Mouse (Mus musculus): Measurements from ENCODE around the gene D1Pas1. TPM values are rescaled to one million over a fixed set of nuclear protein-coding genes. Genes with fewer than 3 reads are reported as not detected.

Gene D1Pas1
- not detected for polyA plus RNA-seq (2014; fragmentation: Illumina TruSeq; extraction: RNeasy Lipid Tissue Mini Kit (QIAGEN cat#74804); ENCODE audit: low read depth, low replicate concordance)

DNA sequence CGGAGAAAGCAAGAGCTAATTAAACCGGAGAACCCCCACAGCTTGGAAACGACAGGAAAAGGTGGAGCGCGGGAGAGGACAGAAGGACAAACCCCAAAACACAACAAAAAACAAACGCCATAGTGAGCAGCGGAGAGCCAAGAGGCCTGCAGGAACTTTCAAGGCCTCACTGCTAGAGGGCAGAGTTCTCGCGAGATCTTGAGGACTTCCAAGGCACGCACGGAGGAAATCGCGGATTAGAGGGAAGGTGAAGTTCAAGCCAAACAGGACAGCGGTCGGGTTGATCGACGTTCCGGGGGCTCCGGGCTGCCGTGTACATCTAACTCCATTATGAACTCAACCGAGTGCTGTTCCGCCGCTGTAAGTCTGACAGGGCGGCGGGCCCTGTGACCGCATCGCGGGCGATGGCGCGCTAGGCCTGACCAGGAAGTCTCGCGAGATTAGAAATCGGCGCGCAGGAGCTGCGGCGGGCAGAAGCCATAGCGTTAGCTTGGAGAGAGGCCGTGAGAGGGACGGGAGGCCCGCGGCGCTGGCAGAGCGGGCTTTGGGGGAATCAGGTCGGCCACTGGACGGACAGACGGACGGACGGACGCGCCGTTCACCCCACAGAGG, at the start of gene D1Pas1:
Gene D1Pas1 (plus strand): TSS at position 216 of the 612 bp plus-strand sequence.

Other genes with a start within 250 kb of the D1Pas1 start
- 15.4 TPM for gene Rrp15, start 218.1 kb upstream of the D1Pas1 start, polyA plus RNA-seq (2014; fragmentation: Illumina TruSeq; extraction: RNeasy Lipid Tissue Mini Kit (QIAGEN cat#74804); ENCODE audit: low read depth, low replicate concordance)
- 1.4 TPM for gene Spata17, start 248.0 kb downstream of the D1Pas1 start, polyA plus RNA-seq (2014; fragmentation: Illumina TruSeq; extraction: RNeasy Lipid Tissue Mini Kit (QIAGEN cat#74804); ENCODE audit: low read depth, low replicate concordance)
- gene Gpatch2, start 248.1 kb downstream of the D1Pas1 start, polyA plus RNA-seq (2014; fragmentation: Illumina TruSeq; extraction: RNeasy Lipid Tissue Mini Kit (QIAGEN cat#74804); ENCODE audit: low read depth, low replicate concordance), result 7.1 TPM